Mouse (Mus musculus): Measurements from ENCODE around the gene Pla2g2f. TPM values are rescaled to one million over a fixed set of nuclear protein-coding genes. Genes with fewer than 3 reads are reported as not detected.
A peak's percentile ranks its signal among the peaks of the same experiment; 100 is the strongest.

Pla2g2f gene
- polyA plus RNA-seq, 1 experiment from 2014 or later = 0.13 TPM

DNA sequence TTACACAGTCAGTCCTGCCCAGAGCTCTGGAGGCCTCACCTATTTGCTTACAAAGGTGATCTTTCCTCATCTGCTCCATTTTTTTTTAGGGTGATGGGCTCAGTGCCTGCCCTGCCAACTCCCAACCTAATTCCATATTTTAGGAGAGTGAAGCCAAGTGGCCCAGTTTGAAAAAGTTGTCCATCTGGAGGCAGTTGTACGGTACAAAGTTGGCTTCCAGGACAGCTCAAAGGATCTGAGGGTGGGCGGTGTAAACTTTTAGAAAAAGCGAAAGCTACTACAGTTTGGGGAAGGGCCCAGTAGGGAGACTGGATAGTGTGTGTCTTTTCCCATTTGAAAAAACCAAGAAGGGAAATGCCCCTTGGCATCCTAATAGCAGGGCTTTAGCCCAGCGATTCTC is 22.6 kb downstream of the Pla2g2f start:
- H3K27ac ChIP-seq (replicated peaks; ENCODE audit: low read depth, low read length) = no peak overlapping the region
- H3K9ac ChIP-seq (replicated peaks; ENCODE audit: low read length) = no peak overlapping the region
- no peak overlapping the region for H3K4me2 ChIP-seq (ENCODE audit: low read length)
- no peaks in the 10 kb centered on the region for H3K9me3 ChIP-seq (ENCODE audit: control insufficient read depth, low read length)
- no peaks in the 10 kb centered on the region for H3K36me3 ChIP-seq (ENCODE audit: control insufficient read depth, insufficient read depth, low read length)
- H3K4me3 ChIP-seq (replicated peaks; ENCODE audit: low read depth, low read length) = no peak overlapping the region
- DNase-seq (no peak), ATAC-seq (ENCODE audit: low FRiP score, low TSS enrichment) (no peak)
- peaks cover 8% of the 10 kb centered on the region for H3K4me1 ChIP-seq (ENCODE audit: control insufficient read depth, insufficient read depth, low read length)
- 97% methylated on average over 4 of the region's 4 CpGs for WGBS
- H3K27me3 ChIP-seq (ENCODE audit: control insufficient read depth, insufficient read depth, low read length) = no peaks in the 10 kb centered on the region

DNA sequence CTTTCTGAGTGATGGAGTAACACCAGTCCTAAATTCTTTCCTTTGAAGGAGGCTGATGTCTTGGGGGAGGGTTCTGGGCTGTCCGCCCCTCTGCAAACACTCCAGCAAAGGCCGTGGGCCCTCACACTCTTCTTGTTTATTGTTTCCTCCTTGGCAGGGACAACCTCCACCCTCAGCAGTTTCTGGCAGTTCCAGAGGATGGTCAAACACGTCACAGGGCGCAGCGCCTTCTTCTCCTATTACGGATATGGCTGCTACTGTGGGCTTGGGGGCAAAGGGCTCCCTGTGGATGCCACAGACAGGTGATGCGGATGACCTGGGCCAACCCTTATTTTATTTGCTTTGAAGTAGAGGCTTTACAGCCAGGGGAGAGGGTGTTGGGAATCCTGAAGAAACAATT is 23.3 kb downstream of the Pla2g2f start:
- H3K4me2 ChIP-seq (ENCODE audit: low read length) = no peak overlapping the region
- H3K9me3 ChIP-seq (ENCODE audit: control insufficient read depth, low read length) = no peaks in the 10 kb centered on the region
- WGBS = 86% methylated on average over 7 of the region's 7 CpGs
- H3K27me3 ChIP-seq (ENCODE audit: control insufficient read depth, insufficient read depth, low read length) = no peaks in the 10 kb centered on the region
- no peak overlapping the region for H3K27ac ChIP-seq (replicated peaks; ENCODE audit: low read depth, low read length)
- ATAC-seq (ENCODE audit: low FRiP score, low TSS enrichment) = no peak
- no peak for DNase-seq
- H3K4me3 ChIP-seq (replicated peaks; ENCODE audit: low read depth, low read length) = no peak overlapping the region
- no peak overlapping the region for H3K9ac ChIP-seq (replicated peaks; ENCODE audit: low read length)
- peaks cover 3% of the 10 kb centered on the region; the same call in 1 of the 2 replicates for H3K4me1 ChIP-seq (ENCODE audit: control insufficient read depth, insufficient read depth, low read length)
- H3K36me3 ChIP-seq (ENCODE audit: control insufficient read depth, insufficient read depth, low read length) = no peaks in the 10 kb centered on the region

DNA sequence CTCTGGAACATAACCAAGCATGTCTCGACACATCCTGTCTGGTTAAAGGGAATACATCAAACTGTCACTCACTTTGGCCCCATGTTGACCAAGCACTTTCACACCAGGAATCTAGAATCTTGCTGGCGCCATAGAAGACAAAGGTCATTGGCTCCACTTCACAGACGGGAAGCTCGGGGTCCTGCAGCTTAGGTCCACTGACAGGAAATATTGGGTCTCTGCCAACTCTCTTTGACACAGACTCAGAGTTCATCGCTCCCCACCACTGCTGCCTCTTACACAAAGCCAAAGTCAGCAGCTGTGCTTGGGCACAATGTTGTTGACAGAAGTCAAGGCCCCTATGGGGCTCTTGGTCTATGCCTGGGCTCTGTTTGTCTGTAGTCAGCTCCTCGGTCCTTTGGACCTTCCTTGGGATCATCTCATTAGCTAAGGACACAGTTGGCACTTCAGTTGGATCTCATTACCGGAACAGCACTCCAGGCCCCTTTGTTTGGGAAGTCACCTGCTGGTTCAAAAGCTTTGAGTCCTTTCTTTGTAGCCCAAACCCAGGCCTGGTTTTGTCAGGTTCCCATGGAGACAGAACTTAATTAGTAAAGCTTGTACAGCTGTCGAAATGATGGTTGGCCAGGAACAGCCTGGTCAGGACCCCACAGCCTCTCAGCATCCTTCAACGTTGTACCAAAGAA is 28.3 kb downstream of the Pla2g2f start:
- H3K36me3 ChIP-seq (ENCODE audit: control insufficient read depth, insufficient read depth, low read length) = no peaks in the 10 kb centered on the region
- no peaks in the 10 kb centered on the region for H3K27me3 ChIP-seq (ENCODE audit: control insufficient read depth, insufficient read depth, low read length)
- 23% methylated on average over 9 of the region's 9 CpGs for WGBS
- no peak overlapping the region for H3K4me2 ChIP-seq (ENCODE audit: low read length)
- H3K4me1 ChIP-seq (ENCODE audit: control insufficient read depth, insufficient read depth, low read length) = peaks cover 14% of the 10 kb centered on the region
- ATAC-seq (ENCODE audit: low FRiP score, low TSS enrichment) = no peak
- H3K9me3 ChIP-seq (ENCODE audit: control insufficient read depth, low read length) = no peaks in the 10 kb centered on the region
- DNase-seq = peak; percentile 54
- H3K27ac ChIP-seq (replicated peaks; ENCODE audit: low read depth, low read length) = no peak overlapping the region; the same call in 1 of the 2 replicates
- no peak overlapping the region for H3K4me3 ChIP-seq (replicated peaks; ENCODE audit: low read depth, low read length)
- H3K9ac ChIP-seq (replicated peaks; ENCODE audit: low read length) = no peak overlapping the region

DNA sequence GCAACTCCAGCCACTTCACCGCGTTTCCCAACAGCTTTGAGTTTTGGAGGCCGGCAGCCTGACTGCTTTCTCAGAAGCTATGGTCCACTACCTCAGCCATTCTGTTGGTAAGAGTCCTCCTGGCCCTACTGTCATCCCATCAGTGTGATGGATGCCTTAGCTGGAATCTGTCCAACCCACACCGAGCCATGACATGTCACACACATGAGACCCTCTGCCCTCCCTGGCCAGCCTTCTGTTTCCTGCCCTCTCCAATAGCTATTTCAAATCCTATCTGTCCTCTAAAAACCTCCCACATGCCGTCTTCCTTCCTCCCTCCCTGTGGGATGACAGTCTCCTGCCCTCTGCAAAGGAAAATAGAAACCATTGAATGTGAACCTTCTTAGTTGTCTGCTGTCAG is 31.7 kb downstream of the Pla2g2f start:
- Histone ChIP-seq H3K27me3 (ENCODE audit: control insufficient read depth, insufficient read depth, low read length) (no peaks in the 10 kb centered on the region), H3K36me3 (ENCODE audit: control insufficient read depth, insufficient read depth, low read length) (no peaks in the 10 kb centered on the region), H3K4me1 (ENCODE audit: control insufficient read depth, insufficient read depth, low read length) (peaks cover 14% of the 10 kb centered on the region), H3K9ac (replicated peaks; ENCODE audit: low read length) (no peak overlapping the region), H3K9me3 (ENCODE audit: control insufficient read depth, low read length) (no peaks in the 10 kb centered on the region), H3K4me3 (replicated peaks; ENCODE audit: low read depth, low read length) (no peak overlapping the region), H3K4me2 (ENCODE audit: low read length) (peak overlapping the region; percentile 67), H3K27ac (replicated peaks; ENCODE audit: low read depth, low read length) (no peak overlapping the region)
- WGBS = 80% methylated on average over 5 of the region's 5 CpGs
- DNase-seq (no peak), ATAC-seq (ENCODE audit: low FRiP score, low TSS enrichment) (no peak)

DNA sequence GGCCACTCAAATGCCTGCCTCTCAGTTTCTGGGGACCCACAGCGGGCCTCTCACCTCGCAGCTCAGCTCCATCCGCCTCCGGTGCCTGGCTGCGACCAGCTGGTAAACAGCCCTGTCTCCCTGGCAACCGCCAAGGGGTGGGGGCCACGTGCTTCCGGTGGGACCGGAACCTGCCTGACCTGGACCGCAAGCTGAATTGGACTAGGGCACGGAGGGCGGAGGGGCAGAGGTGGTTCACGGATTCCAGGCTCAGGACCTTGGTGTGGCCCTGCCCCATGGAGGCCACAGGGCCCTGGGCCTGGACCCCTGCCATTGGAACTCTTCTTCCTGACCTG is 32.3 kb downstream of the Pla2g2f start:
- peak overlapping the region; percentile 31 for H3K4me3 ChIP-seq (replicated peaks; ENCODE audit: low read depth, low read length)
- WGBS = 5% methylated on average over 13 of the region's 13 CpGs
- peak; percentile 86 for DNase-seq
- peak; percentile 76; the same call in 1 of the 2 replicates for ATAC-seq (ENCODE audit: low FRiP score, low TSS enrichment)
- H3K4me2 ChIP-seq (ENCODE audit: low read length) = peak overlapping the region; percentile 67
- no peaks in the 10 kb centered on the region for H3K9me3 ChIP-seq (ENCODE audit: control insufficient read depth, low read length)
- H3K4me1 ChIP-seq (ENCODE audit: control insufficient read depth, insufficient read depth, low read length) = peaks cover 14% of the 10 kb centered on the region
- peak overlapping the region; percentile 32; the same call in 1 of the 2 replicates for H3K27ac ChIP-seq (replicated peaks; ENCODE audit: low read depth, low read length)
- H3K36me3 ChIP-seq (ENCODE audit: control insufficient read depth, insufficient read depth, low read length) = no peaks in the 10 kb centered on the region
- peak overlapping the region; percentile 53; the same call in 1 of the 2 replicates for H3K9ac ChIP-seq (replicated peaks; ENCODE audit: low read length)
- H3K27me3 ChIP-seq (ENCODE audit: control insufficient read depth, insufficient read depth, low read length) = no peaks in the 10 kb centered on the region

DNA sequence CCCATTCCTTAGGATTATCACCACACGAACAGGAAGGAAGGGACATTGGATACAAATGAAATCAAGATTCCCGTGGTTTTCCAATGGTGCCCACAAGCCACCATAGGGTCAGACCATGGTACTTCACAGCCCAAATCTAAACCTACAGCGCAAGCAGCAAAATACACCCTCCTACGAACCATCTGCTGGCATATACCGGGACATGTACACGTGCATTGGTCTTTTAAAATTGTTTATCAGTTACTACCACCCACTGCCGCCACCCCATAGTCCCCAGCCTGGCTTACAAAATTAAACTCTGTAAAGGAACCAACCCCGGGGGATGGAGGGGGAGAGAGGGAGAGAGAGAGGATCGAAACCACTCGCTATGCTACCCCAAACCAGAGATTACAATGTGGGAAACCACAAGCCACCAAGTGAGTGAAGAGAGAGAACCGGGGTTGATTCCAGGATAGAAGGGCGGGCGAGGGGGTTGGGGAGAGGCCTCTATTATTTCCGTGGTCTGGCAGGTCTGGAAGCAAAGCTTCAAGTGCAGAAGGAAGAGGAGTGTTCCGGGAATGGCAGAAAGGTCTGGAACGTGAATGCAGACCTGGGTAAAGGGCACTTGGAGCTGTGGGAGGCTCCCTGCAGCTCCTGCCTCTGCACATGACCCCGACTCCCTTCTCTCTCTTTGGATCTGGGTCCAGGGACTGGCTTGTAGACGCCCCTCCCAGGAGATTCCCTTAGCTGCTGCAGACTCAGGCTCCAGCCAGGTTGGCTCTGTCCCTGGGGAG is 32.9 kb downstream of the Pla2g2f start, which contains the start of gene Pla2g2c:
Pla2g2c (plus strand) TSS at position 439 of the 773 bp plus-strand sequence.
- 0 out of 2 replicates have a peak, but pooled peaks have one; percentile 17 for ATAC-seq (ENCODE audit: low FRiP score, low TSS enrichment)
- Histone ChIP-seq H3K9me3 (ENCODE audit: control insufficient read depth, low read length) (no peaks in the 10 kb centered on the region), H3K4me2 (ENCODE audit: low read length) (peak within 1 kb of the TSS; percentile 67), H3K4me1 (ENCODE audit: control insufficient read depth, insufficient read depth, low read length) (peaks cover 14% of the 10 kb centered on the region), H3K36me3 (ENCODE audit: control insufficient read depth, insufficient read depth, low read length) (no peaks in the 10 kb centered on the region), H3K27me3 (ENCODE audit: control insufficient read depth, insufficient read depth, low read length) (no peaks in the 10 kb centered on the region), H3K9ac (replicated peaks; ENCODE audit: low read length) (peak within 1 kb of the TSS; percentile 53; the same call in 1 of the 2 replicates), H3K4me3 (replicated peaks; ENCODE audit: low read depth, low read length) (peak within 1 kb of the TSS; percentile 31), H3K27ac (replicated peaks; ENCODE audit: low read depth, low read length) (peak within 1 kb of the TSS; percentile 32; the same call in 1 of the 2 replicates)
- 53% methylated on average over 18 of the region's 18 CpGs for WGBS
- DNase-seq = no peak

DNA sequence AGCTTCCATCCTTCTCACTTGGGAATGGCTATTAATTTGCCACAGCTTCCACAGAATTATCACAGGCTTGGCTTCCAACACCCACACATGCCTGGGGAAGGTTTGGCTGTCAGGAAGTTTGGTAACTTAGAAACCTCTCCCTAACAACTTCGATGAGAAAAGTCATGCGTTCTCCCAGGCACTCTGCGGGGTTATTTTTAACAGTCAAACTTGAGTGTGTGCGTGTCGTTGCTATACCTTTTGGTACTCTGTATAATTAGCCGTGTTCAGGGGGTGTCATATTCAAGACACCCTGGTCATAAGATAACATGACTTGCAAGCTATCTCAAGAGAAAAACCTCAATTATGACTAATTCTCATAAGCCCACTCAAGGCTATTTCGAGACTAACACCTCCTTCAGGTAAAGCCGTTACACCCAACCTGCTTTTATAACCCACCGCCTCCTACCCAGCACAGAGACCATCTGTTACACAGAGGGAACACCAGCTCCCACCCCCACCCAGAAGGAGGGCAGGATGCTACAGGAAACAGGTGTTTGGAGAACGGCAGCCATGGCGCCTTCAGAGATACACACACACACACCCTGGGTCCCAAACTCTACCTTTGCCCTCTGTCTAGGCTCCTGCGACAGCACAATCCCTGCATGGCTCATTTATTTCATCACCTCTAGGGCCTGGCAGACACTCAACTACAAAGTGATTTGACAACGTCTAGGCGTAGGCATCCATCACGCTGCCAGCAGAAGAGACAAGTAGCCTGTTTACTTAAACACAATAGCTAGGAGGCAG is 33.7 kb downstream of the Pla2g2f start:
- WGBS = 83% methylated on average over 15 of the region's 15 CpGs
- ATAC-seq (ENCODE audit: low FRiP score, low TSS enrichment) = no peak
- H3K4me2 ChIP-seq (ENCODE audit: low read length) = no peak overlapping the region
- no peaks in the 10 kb centered on the region for H3K27me3 ChIP-seq (ENCODE audit: control insufficient read depth, insufficient read depth, low read length)
- no peaks in the 10 kb centered on the region for H3K36me3 ChIP-seq (ENCODE audit: control insufficient read depth, insufficient read depth, low read length)
- no peak for DNase-seq
- no peak overlapping the region for H3K4me3 ChIP-seq (replicated peaks; ENCODE audit: low read depth, low read length)
- peaks cover 14% of the 10 kb centered on the region for H3K4me1 ChIP-seq (ENCODE audit: control insufficient read depth, insufficient read depth, low read length)
- H3K9ac ChIP-seq (replicated peaks; ENCODE audit: low read length) = no peak overlapping the region
- no peak overlapping the region for H3K27ac ChIP-seq (replicated peaks; ENCODE audit: low read depth, low read length)
- H3K9me3 ChIP-seq (ENCODE audit: control insufficient read depth, low read length) = no peaks in the 10 kb centered on the region

DNA sequence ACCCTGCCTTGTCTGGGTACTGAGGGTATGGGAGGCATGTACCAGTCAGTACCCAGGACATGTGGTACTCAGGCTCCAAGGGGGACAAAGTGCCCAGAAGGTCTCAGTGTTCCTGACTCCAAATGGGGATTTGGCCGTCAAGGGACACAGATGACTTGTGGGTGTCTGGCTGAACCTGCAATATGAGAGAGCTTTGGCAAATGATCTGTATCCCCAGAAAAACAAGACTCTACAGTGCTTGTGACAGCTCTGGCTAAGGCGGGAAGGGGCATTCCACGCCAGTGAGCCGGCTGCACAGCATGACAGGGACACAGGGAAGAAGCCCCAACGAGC is 38.2 kb downstream of the Pla2g2f start:
- Histone ChIP-seq H3K4me1 (ENCODE audit: control insufficient read depth, insufficient read depth, low read length) (no peaks in the 10 kb centered on the region), H3K27me3 (ENCODE audit: control insufficient read depth, insufficient read depth, low read length) (no peaks in the 10 kb centered on the region), H3K9me3 (ENCODE audit: control insufficient read depth, low read length) (no peaks in the 10 kb centered on the region), H3K4me3 (replicated peaks; ENCODE audit: low read depth, low read length) (no peak overlapping the region), H3K36me3 (ENCODE audit: control insufficient read depth, insufficient read depth, low read length) (no peaks in the 10 kb centered on the region), H3K9ac (replicated peaks; ENCODE audit: low read length) (no peak overlapping the region), H3K4me2 (ENCODE audit: low read length) (no peak overlapping the region), H3K27ac (replicated peaks; ENCODE audit: low read depth, low read length) (no peak overlapping the region)
- ATAC-seq (ENCODE audit: low FRiP score, low TSS enrichment) (no peak), DNase-seq (no peak)
- WGBS = 83% methylated on average over 5 of the region's 5 CpGs

Measured in midbrain, embryonic 14.5 days (tissue).